Mouse (Mus musculus): ENCODE data around the gene 1110004F10Rik. TPM values are rescaled to one million over a fixed set of nuclear protein-coding genes. Genes with fewer than 3 reads are reported as not detected.

The 1110004F10Rik gene
- polyA plus RNA-seq, 1 experiment from 2014 or later = 134 TPM

DNA sequence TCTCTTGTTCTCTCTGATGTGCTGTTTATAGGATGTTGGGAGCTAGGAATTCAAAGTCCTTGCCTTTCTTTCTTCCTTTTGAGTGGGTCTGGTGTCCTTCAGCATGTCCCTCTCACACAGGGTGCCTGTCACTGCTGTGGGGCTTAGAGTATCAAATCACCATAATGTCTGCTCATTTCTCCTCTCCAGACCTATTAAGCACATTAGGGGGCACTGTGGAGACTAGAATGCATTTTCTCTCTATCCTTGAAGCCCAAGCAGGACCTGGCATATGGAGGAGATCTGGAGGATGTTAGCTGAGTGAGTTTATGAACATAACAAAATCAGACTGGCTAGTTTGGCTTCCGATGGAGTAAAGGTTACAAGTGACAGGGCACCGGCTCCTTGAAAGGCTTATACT lies 107.9 kb downstream of the 1110004F10Rik start:
- Histone ChIP-seq H3K27ac (no peak overlapping the region), H3K4me3 (ENCODE audit: inconsistent target) (no peak overlapping the region), H3K36me3 (ENCODE audit: inconsistent target) (no peaks in the 10 kb centered on the region), H3K79me2 (ENCODE audit: inconsistent target) (no peaks in the 10 kb centered on the region)
- 88% methylated on average over 2 of the region's 2 CpGs for WGBS (ENCODE audit: missing documents)

- H3K36me3 ChIP-seq (ENCODE audit: inconsistent target) = no peaks in the 10 kb centered on the region
- 18% methylated on average over 4 of the region's 4 CpGs for WGBS (ENCODE audit: missing documents)
- H3K27ac ChIP-seq = no peak overlapping the region
- H3K79me2 ChIP-seq (ENCODE audit: inconsistent target) = no peaks in the 10 kb centered on the region
- no peak overlapping the region for H3K4me3 ChIP-seq (ENCODE audit: inconsistent target)
Observed at GRCm38 (mm10) chr7:116149568-116149967, 110.4 kb downstream of the 1110004F10Rik start.

DNA sequence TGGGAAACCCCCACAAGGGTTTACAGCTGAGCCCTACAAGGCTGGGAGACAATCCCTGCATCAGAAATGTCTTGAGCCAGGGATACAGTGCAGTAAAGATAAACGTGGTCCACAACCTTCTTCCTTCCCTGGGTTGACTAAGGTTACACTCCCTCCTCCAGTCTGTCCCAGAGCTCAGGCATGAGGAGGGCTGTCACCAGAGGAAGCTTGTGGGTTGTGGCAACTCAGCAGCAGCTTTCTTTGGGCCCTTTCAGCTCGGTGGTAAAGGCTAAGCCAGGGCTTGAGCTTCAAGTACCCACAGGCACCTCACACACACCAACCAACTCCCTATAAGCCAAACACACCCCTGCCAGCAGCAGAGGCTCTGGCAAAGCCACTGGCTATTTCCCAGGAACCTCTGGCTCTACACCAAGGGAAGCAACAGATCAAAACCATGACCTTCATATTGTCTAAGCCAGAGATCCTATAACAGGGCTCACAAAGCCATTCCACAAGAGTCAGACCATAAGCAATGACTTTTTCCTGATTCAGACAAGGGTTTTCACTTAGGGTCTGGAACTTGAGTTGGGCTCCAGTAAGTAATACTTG lies 114.7 kb downstream of the 1110004F10Rik start:
- Histone ChIP-seq H3K4me3 (ENCODE audit: inconsistent target) (no peak overlapping the region), H3K79me2 (ENCODE audit: inconsistent target) (no peaks in the 10 kb centered on the region), H3K36me3 (ENCODE audit: inconsistent target) (no peaks in the 10 kb centered on the region), H3K27ac (no peak overlapping the region)
- WGBS (ENCODE audit: missing documents) = 0% methylated on average over 2 of the region's 2 CpGs

Other genes with a start within 250 kb of the 1110004F10Rik start
- not detected in 3 replicates for gene Sox6, start 601 bp upstream of the 1110004F10Rik start, polyA plus RNA-seq (2018)
- 0.11 to 0.47 TPM (median 0.41 TPM) in 3 replicates for gene Gm4353, start 45.2 kb downstream of the 1110004F10Rik start, polyA plus RNA-seq (2018)

All from macrophage (primary cell).